Mouse (Mus musculus): Measurements from ENCODE around the gene Tcf7l2.

The Tcf7l2 gene

GRCm38 (mm10) chr19:55827613-55828259 is 86.1 kb downstream of the Tcf7l2 start:
- no peak for DNase-seq (ENCODE audit: low read depth, low spot score)

GRCm38 (mm10) chr19:55830976-55831559 is 89.4 kb downstream of the Tcf7l2 start:
- no peak for DNase-seq (ENCODE audit: low read depth, low spot score)

GRCm38 (mm10) chr19:55832122-55832521 is 90.5 kb downstream of the Tcf7l2 start:
- DNase-seq (ENCODE audit: low read depth, low spot score): no peak

- DNase-seq (ENCODE audit: low read depth, low spot score): no peak
Measured at GRCm38 (mm10) chr19:55833807-55834385, 92.3 kb downstream of the Tcf7l2 start.

- no peak for DNase-seq (ENCODE audit: low read depth, low spot score)
Measured at GRCm38 (mm10) chr19:55836930-55837687, 95.5 kb downstream of the Tcf7l2 start.

GRCm38 (mm10) chr19:55837924-55838323 is 96.3 kb downstream of the Tcf7l2 start:
- DNase-seq (ENCODE audit: low read depth, low spot score): peak; percentile 77

- DNase-seq (ENCODE audit: low read depth, low spot score): no peak
Measured at GRCm38 (mm10) chr19:55838389-55839035, 96.9 kb downstream of the Tcf7l2 start.

- no peak for DNase-seq (ENCODE audit: low read depth, low spot score)
Measured at GRCm38 (mm10) chr19:55839036-55839555, 97.5 kb downstream of the Tcf7l2 start.

- no peak for DNase-seq (ENCODE audit: low read depth, low spot score)
Measured at GRCm38 (mm10) chr19:55840499-55841121, 99.0 kb downstream of the Tcf7l2 start.

GRCm38 (mm10) chr19:55842046-55842445 is 100.4 kb downstream of the Tcf7l2 start:
- DNase-seq (ENCODE audit: low read depth, low spot score): no peak

GRCm38 (mm10) chr19:55843111-55843887 is 101.7 kb downstream of the Tcf7l2 start:
- DNase-seq (ENCODE audit: low read depth, low spot score): no peak

- no peak for DNase-seq (ENCODE audit: low read depth, low spot score)
Measured at GRCm38 (mm10) chr19:55845702-55846101, 104.1 kb downstream of the Tcf7l2 start.

GRCm38 (mm10) chr19:55846256-55846655 is 104.6 kb downstream of the Tcf7l2 start:
- no peak for DNase-seq (ENCODE audit: low read depth, low spot score)

- no peak for DNase-seq (ENCODE audit: low read depth, low spot score)
Measured at GRCm38 (mm10) chr19:55847043-55847442, 105.4 kb downstream of the Tcf7l2 start.

- no peak for DNase-seq (ENCODE audit: low read depth, low spot score)
Measured at GRCm38 (mm10) chr19:55850402-55851078, 108.9 kb downstream of the Tcf7l2 start.

- DNase-seq (ENCODE audit: low read depth, low spot score): peak; percentile 32
Measured at GRCm38 (mm10) chr19:55851498-55852324, 110.1 kb downstream of the Tcf7l2 start.

- no peak for DNase-seq (ENCODE audit: low read depth, low spot score)
Measured at GRCm38 (mm10) chr19:55854389-55854788, 112.8 kb downstream of the Tcf7l2 start.

- DNase-seq (ENCODE audit: low read depth, low spot score): no peak
Measured at GRCm38 (mm10) chr19:55855571-55855970, 114.0 kb downstream of the Tcf7l2 start.

GRCm38 (mm10) chr19:55857328-55857727 is 115.7 kb downstream of the Tcf7l2 start:
- DNase-seq (ENCODE audit: low read depth, low spot score): no peak

All from mesoderm, embryonic 11.5 days (tissue).